Mouse (Mus musculus) mouse embryonic stem cell (cell line): ENCODE measurements around the gene Adprm.

ENCODE experiments used
- in situ Hi-C, 2 experiments: fragments of 300-500 bp; cut with MboI; formaldehyde crosslinking; loops; 1 replicate in 1 of 2; 3 replicates in 1 of 2; pipeline ENCODE4 v1.14.3; 2019 to 2020; ENCODE audit warnings: low sequenced_read_pairs in 2 of 2, low pct_unique_long_range_greater_than_20kb in 1 of 2, mixed read lengths in 1 of 2; ENCODE audit not compliant: unreplicated experiment in 1 of 2

The Adprm gene

GRCm38 (mm10) chr11:67002911-67003310 is 49.5 kb downstream of the Adprm start:
- in situ Hi-C loops, result loop anchor here in 1 of 2 experiments (25.0 kb wide), 1 partner anchor 1191 kb away; the partner anchor contains the start of gene Zkscan6

DNA sequence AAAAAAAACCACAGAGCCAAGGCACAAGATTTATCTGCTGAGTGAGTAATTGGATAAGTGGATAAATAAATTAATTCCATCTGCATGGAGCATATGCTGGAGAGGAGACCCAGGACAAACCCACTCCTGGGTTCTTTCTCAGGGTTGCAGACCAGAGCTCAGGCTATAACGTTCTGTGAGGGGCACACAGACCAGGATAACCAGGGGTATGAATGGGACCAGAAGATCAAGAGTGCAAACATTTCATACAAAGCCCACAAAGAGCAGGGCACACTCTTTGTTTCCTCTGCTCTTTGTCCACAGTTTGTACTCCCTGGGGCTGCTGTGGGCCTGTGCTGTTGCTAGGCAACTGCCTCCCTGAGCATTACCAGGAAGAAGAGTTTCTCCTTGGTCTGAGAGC is 50.7 kb downstream of the Adprm start:
- in situ Hi-C loops, result loop anchor here in 1 of 2 experiments (25.0 kb wide), 1 partner anchor 1189 kb away; the partner anchor contains the start of gene Zkscan6

- in situ Hi-C loops, result loop anchor here in 1 of 2 experiments (25.0 kb wide), 1 partner anchor 1188 kb away; the partner anchor contains the start of gene Zkscan6
These were observed 51.7 kb downstream of the Adprm start for GRCm38 (mm10) chr11:67000671-67001070.

DNA sequence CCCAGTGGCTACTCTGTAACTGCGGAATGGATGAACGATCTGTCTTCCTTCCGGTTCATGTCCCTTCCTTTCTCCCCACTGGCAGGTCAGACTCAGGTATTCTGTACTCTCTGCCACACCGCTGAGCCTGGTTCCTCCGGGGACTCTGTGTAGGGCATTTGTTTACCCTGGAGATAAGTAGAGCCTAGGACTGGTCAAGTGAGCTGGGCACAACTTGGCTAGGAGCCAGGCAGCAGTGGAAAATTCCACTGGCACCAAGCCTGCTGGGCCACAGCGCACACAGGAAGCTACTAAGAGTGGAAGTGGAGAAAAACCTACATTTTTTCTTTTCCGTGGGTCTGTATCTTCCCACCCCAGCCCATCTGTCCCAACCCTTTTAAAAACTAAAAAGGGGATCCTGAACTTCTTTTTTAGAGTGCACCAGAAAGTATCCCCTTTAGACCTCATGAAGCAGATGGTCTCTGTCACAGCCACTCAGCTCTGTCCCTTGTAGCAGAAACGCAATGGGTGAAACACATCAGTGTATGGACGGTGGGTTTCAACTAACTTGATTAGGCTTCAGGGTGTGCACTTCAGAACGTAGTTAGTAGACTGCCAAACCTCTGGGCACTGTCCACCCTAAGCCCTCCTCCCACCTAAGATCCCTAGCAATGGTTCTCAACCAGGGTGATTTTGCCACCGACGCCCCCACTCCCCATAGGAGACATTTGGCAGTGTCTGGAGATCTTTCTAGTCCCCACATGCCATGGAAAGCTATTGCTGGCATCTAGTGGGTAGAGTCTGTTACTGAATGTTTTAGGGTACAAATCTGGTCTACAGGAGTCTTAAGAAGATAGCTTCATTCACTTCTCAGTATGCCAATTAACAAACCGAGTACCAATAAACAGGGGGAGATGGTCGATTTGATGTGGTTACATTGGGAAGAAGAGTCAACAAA is 53.7 kb downstream of the Adprm start:
- in situ Hi-C loops, result no loop called here

DNA sequence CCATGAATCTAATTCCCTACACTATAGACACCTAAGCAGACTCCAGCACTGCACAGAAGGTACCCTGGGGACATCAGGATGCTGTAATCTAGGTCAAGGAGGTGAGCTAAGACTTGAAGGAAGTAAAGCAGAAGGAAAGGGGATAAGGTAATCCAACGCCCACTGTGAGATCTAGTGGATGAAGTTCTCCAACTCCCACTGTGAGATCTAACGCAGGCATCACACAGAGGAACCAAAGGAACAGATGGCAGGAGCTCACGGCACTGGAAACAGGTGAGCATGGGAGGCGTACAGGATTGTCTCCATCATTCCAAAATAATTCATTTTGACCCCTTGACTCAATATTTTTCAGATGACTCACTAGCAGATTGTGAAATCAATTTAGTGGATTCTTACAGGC is 55.9 kb downstream of the Adprm start:
- in situ Hi-C loops, result no loop called here

DNA sequence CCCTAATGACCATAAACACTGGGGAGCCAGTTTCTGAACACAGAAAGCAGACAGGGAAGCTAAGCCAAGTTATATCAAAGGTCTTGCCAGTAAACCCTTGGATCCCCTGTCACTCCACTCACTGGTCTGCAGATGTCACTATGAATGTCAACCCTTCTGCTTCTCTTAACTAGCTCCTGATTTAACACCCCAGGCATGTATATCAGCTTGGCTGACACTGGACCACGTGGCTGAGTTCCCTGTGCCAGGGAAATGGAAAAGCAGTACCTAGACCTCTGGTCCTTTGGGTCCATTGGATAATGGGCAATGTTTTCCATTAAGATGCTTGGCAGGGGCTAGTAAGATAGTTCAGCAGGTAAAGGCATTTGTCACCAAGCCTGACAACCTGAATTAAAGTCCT is 58.7 kb downstream of the Adprm start:
- in situ Hi-C loops, result no loop called here

GRCm38 (mm10) chr11:66992150-66992549 is 60.2 kb downstream of the Adprm start:
- in situ Hi-C loops, result no loop called here
